Mouse (Mus musculus): ENCODE results near the gene Itpripl2. TPM values are rescaled to one million over a fixed set of nuclear protein-coding genes. Genes with fewer than 3 reads are reported as not detected.
A peak's percentile ranks its signal among the peaks of the same experiment; 100 is the strongest.

Gene Itpripl2
- polyA plus RNA-seq (2015; fragmentation: Nextera tagmentation; extraction: Ambion mirVana) = 0.75 and 0.89 TPM in 2 replicates

GRCm38 (mm10) chr7:118491431-118492147 lies at the start of gene Itpripl2:
TSS of gene Itpripl2 (minus strand) at chr7:118491975.
- Histone ChIP-seq H3K36me3 (ENCODE audit: control insufficient read depth, insufficient read depth) (no peaks in the 10 kb centered on the region), H3K4me2 (ENCODE audit: low read length) (peak within 1 kb of the TSS; percentile 93), H3K4me1 (replicated peaks; ENCODE audit: control insufficient read depth, insufficient read depth, low read length) (peaks cover 10% of the 10 kb centered on the region; the same call in 1 of the 2 replicates), H3K9ac (replicated peaks; ENCODE audit: low read depth, low read length) (peak within 1 kb of the TSS; percentile 74), H3K9me3 (ENCODE audit: control insufficient read depth, low read length) (no peaks in the 10 kb centered on the region), H3K27ac (ENCODE audit: low read length) (no peak within 1 kb of the TSS), H3K27me3 (replicated peaks; ENCODE audit: control insufficient read depth, insufficient read depth, low read length) (peaks cover 46% of the 10 kb centered on the region), H3K4me3 (replicated peaks; ENCODE audit: low read length) (peak within 1 kb of the TSS; percentile 58)
- peak; percentile 78 for ATAC-seq
- WGBS = under 1% methylated on average over 53 of the region's 55 CpGs

- no peaks in the 10 kb centered on the region for H3K9me3 ChIP-seq (ENCODE audit: control insufficient read depth, low read length)
- ATAC-seq = no peak
- no peaks in the 10 kb centered on the region for H3K27me3 ChIP-seq (replicated peaks; ENCODE audit: control insufficient read depth, insufficient read depth, low read length)
- no peak overlapping the region for H3K9ac ChIP-seq (replicated peaks; ENCODE audit: low read depth, low read length)
- no peak overlapping the region for H3K4me3 ChIP-seq (replicated peaks; ENCODE audit: low read length)
- H3K4me1 ChIP-seq (replicated peaks; ENCODE audit: control insufficient read depth, insufficient read depth, low read length) = peaks cover 5% of the 10 kb centered on the region; the same call in 1 of the 2 replicates
- H3K27ac ChIP-seq (ENCODE audit: low read length) = no peak overlapping the region
- 91% methylated on average over 4 of the region's 4 CpGs for WGBS
- peaks cover 8% of the 10 kb centered on the region for H3K36me3 ChIP-seq (ENCODE audit: control insufficient read depth, insufficient read depth)
- H3K4me2 ChIP-seq (ENCODE audit: low read length) = no peak overlapping the region
Observed at GRCm38 (mm10) chr7:118535076-118535475, 43.3 kb upstream of the Itpripl2 start.

- WGBS = 79% methylated on average over 3 of the region's 3 CpGs
- no peak overlapping the region for H3K4me2 ChIP-seq (ENCODE audit: low read length)
- H3K9me3 ChIP-seq (ENCODE audit: control insufficient read depth, low read length) = no peaks in the 10 kb centered on the region
- H3K27ac ChIP-seq (ENCODE audit: low read length) = no peak overlapping the region
- H3K36me3 ChIP-seq (ENCODE audit: control insufficient read depth, insufficient read depth) = peaks cover 5% of the 10 kb centered on the region; the same call in 1 of the 2 replicates
- H3K4me1 ChIP-seq (replicated peaks; ENCODE audit: control insufficient read depth, insufficient read depth, low read length) = peaks cover 5% of the 10 kb centered on the region; the same call in 1 of the 2 replicates
- ATAC-seq = no peak
- H3K9ac ChIP-seq (replicated peaks; ENCODE audit: low read depth, low read length) = no peak overlapping the region
- H3K27me3 ChIP-seq (replicated peaks; ENCODE audit: control insufficient read depth, insufficient read depth, low read length) = no peaks in the 10 kb centered on the region
- no peak overlapping the region for H3K4me3 ChIP-seq (replicated peaks; ENCODE audit: low read length)
Observed at GRCm38 (mm10) chr7:118534326-118534725, 42.6 kb upstream of the Itpripl2 start.

- Histone ChIP-seq H3K4me2 (ENCODE audit: low read length) (peak within 1 kb of the TSS; percentile 76), H3K9me3 (ENCODE audit: control insufficient read depth, low read length) (no peaks in the 10 kb centered on the region), H3K27me3 (replicated peaks; ENCODE audit: control insufficient read depth, insufficient read depth, low read length) (no peaks in the 10 kb centered on the region), H3K36me3 (ENCODE audit: control insufficient read depth, insufficient read depth) (peaks cover 5% of the 10 kb centered on the region; the same call in 1 of the 2 replicates), H3K4me1 (replicated peaks; ENCODE audit: control insufficient read depth, insufficient read depth, low read length) (peaks cover 5% of the 10 kb centered on the region; the same call in 1 of the 2 replicates), H3K4me3 (replicated peaks; ENCODE audit: low read length) (peak within 1 kb of the TSS; percentile 95), H3K27ac (ENCODE audit: low read length) (peak within 1 kb of the TSS; percentile 98), H3K9ac (replicated peaks; ENCODE audit: low read depth, low read length) (peak within 1 kb of the TSS; percentile 95)
- under 1% methylated on average over 31 of the region's 31 CpGs for WGBS
- ATAC-seq = peak; percentile 100
Observed at GRCm38 (mm10) chr7:118533178-118533578, 41.4 kb upstream of the Itpripl2 start, which contains the start of gene Coq7. TSS of gene Coq7 (minus strand) at chr7:118533356.

GRCm38 (mm10) chr7:118532519-118533177 lies 40.9 kb upstream of the Itpripl2 start:
- Histone ChIP-seq H3K4me2 (ENCODE audit: low read length) (peak overlapping the region; percentile 75), H3K27ac (ENCODE audit: low read length) (peak overlapping the region; percentile 98), H3K9me3 (ENCODE audit: control insufficient read depth, low read length) (no peaks in the 10 kb centered on the region), H3K27me3 (replicated peaks; ENCODE audit: control insufficient read depth, insufficient read depth, low read length) (no peaks in the 10 kb centered on the region), H3K4me3 (replicated peaks; ENCODE audit: low read length) (peak overlapping the region; percentile 95), H3K4me1 (replicated peaks; ENCODE audit: control insufficient read depth, insufficient read depth, low read length) (peaks cover 5% of the 10 kb centered on the region; the same call in 1 of the 2 replicates), H3K9ac (replicated peaks; ENCODE audit: low read depth, low read length) (peak overlapping the region; percentile 95), H3K36me3 (ENCODE audit: control insufficient read depth, insufficient read depth) (peaks cover 5% of the 10 kb centered on the region; the same call in 1 of the 2 replicates)
- peak; percentile 93 for ATAC-seq
- under 1% methylated on average over 36 of the region's 36 CpGs for WGBS

- Histone ChIP-seq H3K4me2 (ENCODE audit: low read length) (no peak overlapping the region), H3K4me3 (replicated peaks; ENCODE audit: low read length) (no peak overlapping the region), H3K4me1 (replicated peaks; ENCODE audit: control insufficient read depth, insufficient read depth, low read length) (no peaks in the 10 kb centered on the region; the same call in 1 of the 2 replicates), H3K9me3 (ENCODE audit: control insufficient read depth, low read length) (no peaks in the 10 kb centered on the region), H3K9ac (replicated peaks; ENCODE audit: low read depth, low read length) (no peak overlapping the region), H3K27ac (ENCODE audit: low read length) (no peak overlapping the region), H3K27me3 (replicated peaks; ENCODE audit: control insufficient read depth, insufficient read depth, low read length) (no peaks in the 10 kb centered on the region), H3K36me3 (ENCODE audit: control insufficient read depth, insufficient read depth) (peaks cover 3% of the 10 kb centered on the region; the same call in 1 of the 2 replicates)
- no peak for ATAC-seq
- 87% methylated on average over 4 of the region's 4 CpGs for WGBS
Observed at GRCm38 (mm10) chr7:118526967-118527366, 35.2 kb upstream of the Itpripl2 start.

GRCm38 (mm10) chr7:118522077-118522476 lies 30.3 kb upstream of the Itpripl2 start:
- H3K4me1 ChIP-seq (replicated peaks; ENCODE audit: control insufficient read depth, insufficient read depth, low read length) = 0 out of 2 replicates have a peak, but pooled peaks cover 4% of the 10 kb centered on the region
- ATAC-seq = no peak

GRCm38 (mm10) chr7:118519661-118520060 lies 27.9 kb upstream of the Itpripl2 start:
- H3K4me1 ChIP-seq (replicated peaks; ENCODE audit: control insufficient read depth, insufficient read depth, low read length) = 0 out of 2 replicates have a peak, but pooled peaks cover 4% of the 10 kb centered on the region
- H3K9ac ChIP-seq (replicated peaks; ENCODE audit: low read depth, low read length) = no peak overlapping the region
- no peak overlapping the region for H3K4me3 ChIP-seq (replicated peaks; ENCODE audit: low read length)
- ATAC-seq = no peak
- WGBS = 91% methylated on average over 8 of the region's 8 CpGs
- no peak overlapping the region for H3K27ac ChIP-seq (ENCODE audit: low read length)
- no peaks in the 10 kb centered on the region for H3K9me3 ChIP-seq (ENCODE audit: control insufficient read depth, low read length)
- no peaks in the 10 kb centered on the region; the same call in 1 of the 2 replicates for H3K36me3 ChIP-seq (ENCODE audit: control insufficient read depth, insufficient read depth)
- H3K4me2 ChIP-seq (ENCODE audit: low read length) = no peak overlapping the region
- no peaks in the 10 kb centered on the region for H3K27me3 ChIP-seq (replicated peaks; ENCODE audit: control insufficient read depth, insufficient read depth, low read length)

More at GRCm38 (mm10) chr7:118522077-118522476, 30.3 kb upstream of the Itpripl2 start:
- Histone ChIP-seq H3K9ac (replicated peaks; ENCODE audit: low read depth, low read length) (no peak overlapping the region), H3K4me3 (replicated peaks; ENCODE audit: low read length) (no peak overlapping the region), H3K27me3 (replicated peaks; ENCODE audit: control insufficient read depth, insufficient read depth, low read length) (no peaks in the 10 kb centered on the region), H3K4me2 (ENCODE audit: low read length) (no peak overlapping the region), H3K9me3 (ENCODE audit: control insufficient read depth, low read length) (no peaks in the 10 kb centered on the region), H3K27ac (ENCODE audit: low read length) (no peak overlapping the region), H3K36me3 (ENCODE audit: control insufficient read depth, insufficient read depth) (no peaks in the 10 kb centered on the region; the same call in 1 of the 2 replicates)
- WGBS = 88% methylated on average over 5 of the region's 5 CpGs

GRCm38 (mm10) chr7:118518687-118519086 lies 26.9 kb upstream of the Itpripl2 start:
- Histone ChIP-seq H3K27ac (ENCODE audit: low read length) (no peak overlapping the region), H3K4me2 (ENCODE audit: low read length) (peak overlapping the region; percentile 2; the same call in 1 of the 2 replicates), H3K9me3 (ENCODE audit: control insufficient read depth, low read length) (no peaks in the 10 kb centered on the region), H3K27me3 (replicated peaks; ENCODE audit: control insufficient read depth, insufficient read depth, low read length) (no peaks in the 10 kb centered on the region), H3K4me3 (replicated peaks; ENCODE audit: low read length) (no peak overlapping the region), H3K9ac (replicated peaks; ENCODE audit: low read depth, low read length) (no peak overlapping the region), H3K4me1 (replicated peaks; ENCODE audit: control insufficient read depth, insufficient read depth, low read length) (0 out of 2 replicates have a peak, but pooled peaks cover 4% of the 10 kb centered on the region), H3K36me3 (ENCODE audit: control insufficient read depth, insufficient read depth) (no peaks in the 10 kb centered on the region)
- WGBS = 2% methylated on average over 18 of the region's 18 CpGs
- peak; percentile 87 for ATAC-seq
